Mouse (Mus musculus) kidney, adult 2 months (tissue): ENCODE measurements around the gene Trim60.
"Not testable (repeated sequence)": the region's sequence is repeated elsewhere in the genome, so short reads cannot be mapped to it uniquely, and the experiment has no call there.

ENCODE experiments used
- CTCF ChIP-seq: fragments of 200-500 bp; conservative IDR thresholded peaks from 2 replicates; pipeline ENCODE4 v1.5.1; 2011; ENCODE audit warnings: low read depth, mild to moderate bottlenecking, control low read depth, low read length, moderate library complexity, mixed read lengths; ENCODE audit not compliant: insufficient read depth, insufficient read length
- POLR2A ChIP-seq: fragments of 200-500 bp; IDR thresholded peaks from one replicate; pipeline ENCODE4 v1.6.1; 2011; ENCODE audit warnings: low read depth, low read length, control low read depth

GRCm38 (mm10) chr8:65007616-65008015 lies 10.8 kb downstream of the Trim60 start:
- TF ChIP-seq CTCF, POLR2A: not testable (repeated sequence)
